Mouse (Mus musculus) embryonic facial prominence, embryonic 10.5 days (tissue): ENCODE results near the gene Krtap13. TPM values are rescaled to one million over a fixed set of nuclear protein-coding genes. Genes with fewer than 3 reads are reported as not detected.
"Not testable (repeated sequence)": the region's sequence is repeated elsewhere in the genome, so short reads cannot be mapped to it uniquely, and the experiment has no call there.

Source experiments
- DNase-seq: peaks from one replicate; pipeline ENCODE4 v3.0.0-alpha.2; 2017; ENCODE audit warnings: low spot score
- H3K27ac ChIP-seq: fragments of 300-500 bp; sonication (generic); replicated peaks from 2 replicates; pipeline ENCODE4 v1.5.1; 2016; ENCODE audit warnings: mild to moderate bottlenecking
- H3K27me3 ChIP-seq: fragments of 300-500 bp; sonication (generic); replicated peaks from 2 replicates; pipeline ENCODE4 v1.6.1; 2016; ENCODE audit warnings: low read depth, mild to moderate bottlenecking; ENCODE audit not compliant: poor library complexity, severe bottlenecking
- H3K36me3 ChIP-seq: fragments of 300-500 bp; sonication (generic); replicated peaks from 2 replicates; pipeline ENCODE4 v1.6.1; 2016; ENCODE audit warnings: mild to moderate bottlenecking, moderate library complexity
- H3K4me1 ChIP-seq: fragments of 300-500 bp; sonication (generic); 2 replicates; pipeline ENCODE4 v1.6.1; 2016
- H3K4me3 ChIP-seq: fragments of 300-500 bp; sonication (generic); 2 replicates; pipeline ENCODE4 v1.5.1; 2016; ENCODE audit warnings: mild to moderate bottlenecking, moderate library complexity
- H3K9me3 ChIP-seq: fragments of 300-500 bp; sonication (generic); 2 replicates; pipeline ENCODE4 v1.6.1; 2016; ENCODE audit warnings: mild to moderate bottlenecking
- WGBS: fragments of 180-500 bp; shearing (Covaris S2); methylation state at CpG from one replicate; pipeline ENCODE4 v1.1.7; 2016; 5-methylcytosine and 5-hydroxymethylcytosine counted together
- polyA plus RNA-seq: library from polyadenylated mRNA; unstranded; fragments of >200 nt; fragmentation: Nextera tagmentation; extraction: Ambion mirVana; gene quantifications from 2 replicates; pipeline ENCODE4 v1.2.1, GENCODE M21; 2016

The Krtap13 gene
- polyA plus RNA-seq, result not detected in 2 replicates

GRCm38 (mm10) chr16:88751535-88751934, at the start of gene Krtap13:
Gene Krtap13, minus strand, starts transcription at chr16:88751635.
- H3K27me3 ChIP-seq, H3K9me3 ChIP-seq, H3K4me1 ChIP-seq, DNase-seq, H3K4me3 ChIP-seq, H3K27ac ChIP-seq, H3K36me3 ChIP-seq: not testable (repeated sequence)
- WGBS, result 79% methylated on average over 3 of the region's 3 CpGs

GRCm38 (mm10) chr16:88786786-88787185, 35.4 kb upstream of the Krtap13 start:
- H3K4me3 ChIP-seq, result no peak overlapping the region
- DNase-seq, result no peak
- no peaks in the 10 kb centered on the region for H3K9me3 ChIP-seq
- no peaks in the 10 kb centered on the region for H3K4me1 ChIP-seq
- no peak overlapping the region for H3K27ac ChIP-seq
- 74% methylated on average over 2 of the region's 2 CpGs for WGBS
- H3K27me3 ChIP-seq, result no peaks in the 10 kb centered on the region
- no peaks in the 10 kb centered on the region for H3K36me3 ChIP-seq

DNA sequence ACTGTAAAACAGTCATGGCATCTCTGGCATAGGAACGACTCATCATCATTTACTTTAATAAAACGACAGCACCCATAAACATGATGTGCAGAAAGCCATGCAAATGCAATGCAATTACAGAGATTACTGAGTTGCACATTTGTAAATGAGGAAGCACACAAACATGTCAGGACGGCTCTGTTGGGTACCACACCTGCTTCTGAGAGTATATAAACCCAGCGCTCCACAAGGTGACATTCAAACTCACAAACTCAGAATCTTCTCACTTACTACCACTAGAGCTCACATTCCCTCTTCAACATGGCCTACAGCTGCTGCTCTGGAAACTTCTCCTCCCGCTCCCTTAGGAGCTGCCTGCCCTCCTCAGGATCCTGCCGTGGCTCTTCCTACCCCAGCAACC, 26.2 kb upstream of the Krtap13 start, which contains the start of gene Gm5965:
Gene Gm5965, plus strand, starts transcription at position 301 of the 400 bp plus-strand sequence.
- DNase-seq, result no peak
- WGBS, result 93% methylated on average over 6 of the region's 6 CpGs

GRCm38 (mm10) chr16:88774106-88774505, 22.7 kb upstream of the Krtap13 start, which contains the start of gene 2310057N15Rik:
Gene 2310057N15Rik, minus strand, starts transcription at chr16:88774206.
- Histone ChIP-seq H3K4me1 (no peaks in the 10 kb centered on the region), H3K4me3 (no peak within 1 kb of the TSS), H3K9me3 (no peaks in the 10 kb centered on the region), H3K27me3 (no peaks in the 10 kb centered on the region), H3K36me3 (no peaks in the 10 kb centered on the region), H3K27ac (no peak within 1 kb of the TSS)
- no peak for DNase-seq
- WGBS, result 92% methylated on average over 2 of the region's 2 CpGs

More for the DNA sequence above, 26.2 kb upstream of the Krtap13 start, which contains the start of gene Gm5965:
- Histone ChIP-seq H3K27ac (no peak within 1 kb of the TSS), H3K27me3 (no peaks in the 10 kb centered on the region), H3K36me3 (no peaks in the 10 kb centered on the region), H3K9me3 (no peaks in the 10 kb centered on the region), H3K4me3 (no peak within 1 kb of the TSS), H3K4me1 (no peaks in the 10 kb centered on the region)

DNA sequence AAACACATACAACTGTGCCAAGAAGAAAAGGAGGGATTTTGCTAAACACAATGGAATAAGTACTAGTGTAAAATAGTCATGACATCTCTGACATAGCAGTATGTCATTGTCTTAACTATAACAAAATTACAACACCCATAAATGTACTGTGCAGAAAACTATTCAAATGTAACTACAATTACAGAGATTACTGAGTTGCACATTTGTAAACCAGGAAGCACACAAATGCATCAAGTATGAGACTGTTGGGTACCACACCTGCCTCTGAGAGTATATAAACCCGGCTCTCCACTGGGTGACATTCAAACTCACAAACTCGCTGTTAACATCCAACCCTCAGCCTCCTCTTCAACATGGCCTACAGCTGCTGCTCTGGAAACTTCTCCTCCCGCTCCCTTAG, 7.1 kb upstream of the Krtap13 start, which contains the start of gene 2310034C09Rik:
Gene 2310034C09Rik, plus strand, starts transcription at position 301 of the 400 bp plus-strand sequence.
- DNase-seq, H3K4me1 ChIP-seq, H3K27me3 ChIP-seq, H3K9me3 ChIP-seq, H3K27ac ChIP-seq, H3K4me3 ChIP-seq, H3K36me3 ChIP-seq: not testable (repeated sequence)
- WGBS, result 92% methylated on average over 3 of the region's 3 CpGs

- no peaks in the 10 kb centered on the region for H3K9me3 ChIP-seq
- no peaks in the 10 kb centered on the region for H3K27me3 ChIP-seq
- H3K4me1 ChIP-seq, result no peaks in the 10 kb centered on the region
- DNase-seq, result no peak
- no peak overlapping the region for H3K27ac ChIP-seq
- WGBS, result 61% methylated on average over 4 of the region's 4 CpGs
- no peak overlapping the region for H3K4me3 ChIP-seq
- no peaks in the 10 kb centered on the region for H3K36me3 ChIP-seq
Observed at GRCm38 (mm10) chr16:88747943-88748342, 3.5 kb downstream of the Krtap13 start.

DNA sequence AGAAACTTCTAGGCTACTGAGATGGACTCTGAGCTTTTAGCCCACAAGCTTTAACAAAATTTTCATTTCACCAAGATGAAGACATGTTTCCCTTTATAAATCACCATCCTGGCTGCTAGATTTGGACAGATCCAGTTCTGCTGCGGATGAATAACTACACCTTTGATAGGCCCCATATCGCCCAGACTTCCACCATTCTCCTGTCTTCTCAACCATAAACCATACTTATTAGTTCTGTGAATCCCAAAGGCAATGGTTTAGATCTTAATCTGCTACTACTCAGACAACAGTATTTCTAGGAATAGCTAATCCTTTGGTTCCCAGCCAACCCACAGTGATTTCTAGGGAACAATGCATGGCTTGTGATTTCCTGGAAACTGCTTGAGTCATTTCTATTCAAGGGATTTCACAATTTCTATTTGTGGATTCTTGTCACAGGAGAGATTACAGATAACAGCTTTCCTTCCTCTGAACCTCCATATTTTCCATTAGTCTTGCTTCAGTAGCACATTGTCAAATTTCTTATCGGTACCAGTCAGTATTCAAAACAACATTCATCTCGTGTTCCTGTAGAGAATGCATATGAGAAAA, 6.6 kb downstream of the Krtap13 start:
- H3K4me1 ChIP-seq, result no peaks in the 10 kb centered on the region
- no peaks in the 10 kb centered on the region for H3K36me3 ChIP-seq
- H3K27me3 ChIP-seq, result no peaks in the 10 kb centered on the region
- no peak for DNase-seq
- H3K9me3 ChIP-seq, result no peaks in the 10 kb centered on the region
- no peak overlapping the region for H3K4me3 ChIP-seq
- 87% methylated on average over 4 of the region's 4 CpGs for WGBS
- no peak overlapping the region for H3K27ac ChIP-seq

DNA sequence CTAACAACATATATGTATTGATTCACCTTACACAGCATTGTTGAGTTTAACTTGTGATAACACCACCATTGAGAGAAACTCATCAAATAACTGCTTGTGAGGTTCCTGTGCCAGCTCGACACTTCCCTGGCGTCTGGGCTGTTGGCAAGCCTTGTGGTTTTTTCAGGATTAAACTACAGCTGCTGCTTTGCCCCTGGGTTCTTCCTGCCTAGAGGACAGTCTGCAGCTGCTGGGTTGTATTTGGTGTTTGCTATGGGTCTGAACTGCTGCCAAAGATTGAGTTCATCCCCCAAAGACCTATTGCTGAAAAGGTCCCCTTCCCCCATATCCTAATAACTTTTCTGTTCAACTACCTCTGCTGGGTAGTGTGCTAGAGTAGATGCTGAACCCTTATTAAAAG, 16.0 kb downstream of the Krtap13 start:
- no peaks in the 10 kb centered on the region for H3K9me3 ChIP-seq

DNA sequence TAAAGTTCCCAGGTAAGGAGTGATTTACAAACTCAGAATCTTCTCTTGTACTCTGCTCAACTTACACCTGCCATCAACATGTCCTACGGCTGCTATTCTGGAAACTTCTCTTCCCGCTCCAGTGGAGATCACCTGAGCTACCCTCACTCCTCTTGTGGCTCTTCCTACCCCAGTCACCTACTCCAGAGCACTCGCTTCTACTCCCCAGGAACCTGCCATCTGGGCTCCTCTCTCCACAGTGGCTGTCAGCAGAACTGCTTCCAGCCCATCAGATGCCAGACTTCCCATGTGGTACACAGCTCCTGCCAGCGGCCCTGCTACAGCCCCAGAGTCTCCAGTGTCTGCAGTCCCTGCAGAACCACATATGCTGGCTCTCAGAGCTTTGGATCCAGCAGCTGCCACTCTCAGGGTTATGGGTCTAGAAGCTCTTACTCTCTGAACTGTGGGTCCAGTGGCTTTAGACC, 22.6 kb downstream of the Krtap13 start, which contains the start of gene Krtap13-1:
Gene Krtap13-1, plus strand, starts transcription at position 51 of the 464 bp plus-strand sequence.
- Histone ChIP-seq H3K27ac (no peak within 1 kb of the TSS), H3K27me3 (no peaks in the 10 kb centered on the region), H3K9me3 (no peaks in the 10 kb centered on the region), H3K4me1 (0 out of 2 replicates have a peak, but pooled peaks cover under 1% of the 10 kb centered on the region), H3K4me3 (no peak within 1 kb of the TSS), H3K36me3 (no peaks in the 10 kb centered on the region)
- 81% methylated on average over 4 of the region's 4 CpGs for WGBS
- DNase-seq, result no peak

More for the DNA sequence above, 16.0 kb downstream of the Krtap13 start:
- Histone ChIP-seq H3K27ac (no peak overlapping the region), H3K36me3 (no peaks in the 10 kb centered on the region), H3K4me1 (no peaks in the 10 kb centered on the region), H3K4me3 (no peak overlapping the region), H3K27me3 (no peaks in the 10 kb centered on the region)
- no peak for DNase-seq
- WGBS, result 71% methylated on average over 2 of the region's 2 CpGs

GRCm38 (mm10) chr16:88720031-88720430, 31.4 kb downstream of the Krtap13 start:
- Histone ChIP-seq H3K4me3 (no peak overlapping the region), H3K9me3 (no peaks in the 10 kb centered on the region), H3K36me3 (no peaks in the 10 kb centered on the region), H3K27me3 (no peaks in the 10 kb centered on the region), H3K4me1 (0 out of 2 replicates have a peak, but pooled peaks cover 3% of the 10 kb centered on the region), H3K27ac (no peak overlapping the region)
- DNase-seq, result no peak
- WGBS, result 19% methylated on average over 1 of the region's 1 CpGs

GRCm38 (mm10) chr16:88716549-88716948, 34.9 kb downstream of the Krtap13 start:
- no peaks in the 10 kb centered on the region for H3K27me3 ChIP-seq
- DNase-seq, result no peak

DNA sequence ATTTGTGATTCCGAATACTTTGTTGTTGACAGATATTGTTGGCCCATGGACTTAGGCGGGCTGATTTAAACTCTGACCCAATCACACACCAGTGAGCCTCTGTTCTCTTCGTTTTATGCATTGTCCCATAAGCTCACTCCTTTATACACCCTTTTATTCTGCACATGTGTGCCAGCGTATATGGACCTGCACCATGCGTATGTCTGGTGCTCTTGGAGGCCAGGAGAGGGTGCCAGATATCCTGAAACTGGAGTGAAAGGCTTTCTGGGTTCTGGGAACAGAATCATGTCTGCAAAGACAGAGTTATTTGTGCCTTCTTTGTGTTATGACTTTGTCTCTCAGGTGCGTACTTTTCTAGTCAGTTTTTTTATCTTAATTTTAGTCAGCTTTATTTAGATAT, 40.2 kb downstream of the Krtap13 start:
- H3K27me3 ChIP-seq, result no peaks in the 10 kb centered on the region
- DNase-seq, result no peak
- 78% methylated on average over 6 of the region's 6 CpGs for WGBS
- no peak overlapping the region for H3K4me3 ChIP-seq
- H3K9me3 ChIP-seq, result no peaks in the 10 kb centered on the region
- H3K27ac ChIP-seq, result no peak overlapping the region
- no peaks in the 10 kb centered on the region for H3K4me1 ChIP-seq
- H3K36me3 ChIP-seq, result no peaks in the 10 kb centered on the region

More at GRCm38 (mm10) chr16:88716549-88716948, 34.9 kb downstream of the Krtap13 start:
- Histone ChIP-seq H3K4me1 (no peaks in the 10 kb centered on the region), H3K27ac (no peak overlapping the region), H3K4me3 (no peak overlapping the region), H3K9me3 (no peaks in the 10 kb centered on the region), H3K36me3 (no peaks in the 10 kb centered on the region)

DNA sequence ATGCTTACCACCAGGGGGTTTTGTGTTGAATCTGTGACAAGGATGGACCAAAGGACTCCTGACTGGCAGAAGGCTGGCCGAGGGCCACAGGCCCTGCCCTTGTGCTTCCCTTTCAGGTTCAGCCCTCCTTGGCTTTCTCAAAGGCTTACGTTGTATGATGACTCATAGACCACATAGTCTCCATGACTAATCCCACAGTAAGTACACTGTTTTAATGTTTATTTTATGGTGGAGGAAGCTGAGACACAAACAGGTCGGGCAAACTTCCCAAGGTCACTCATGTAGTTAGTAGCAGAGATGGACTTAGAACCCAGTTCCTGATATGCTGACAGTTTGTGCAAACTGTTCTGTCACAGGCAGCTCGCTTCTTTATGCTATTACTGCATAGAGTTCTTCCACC, 40.7 kb downstream of the Krtap13 start:
- no peaks in the 10 kb centered on the region for H3K36me3 ChIP-seq
- H3K4me1 ChIP-seq, result no peaks in the 10 kb centered on the region
- WGBS, result 82% methylated on average over 4 of the region's 4 CpGs
- DNase-seq, result no peak
- no peaks in the 10 kb centered on the region for H3K9me3 ChIP-seq
- H3K4me3 ChIP-seq, result no peak overlapping the region
- no peaks in the 10 kb centered on the region for H3K27me3 ChIP-seq
- no peak overlapping the region for H3K27ac ChIP-seq
